ENCODE assay signal across 8 mouse cellular contexts in the genomic region with DNA sequence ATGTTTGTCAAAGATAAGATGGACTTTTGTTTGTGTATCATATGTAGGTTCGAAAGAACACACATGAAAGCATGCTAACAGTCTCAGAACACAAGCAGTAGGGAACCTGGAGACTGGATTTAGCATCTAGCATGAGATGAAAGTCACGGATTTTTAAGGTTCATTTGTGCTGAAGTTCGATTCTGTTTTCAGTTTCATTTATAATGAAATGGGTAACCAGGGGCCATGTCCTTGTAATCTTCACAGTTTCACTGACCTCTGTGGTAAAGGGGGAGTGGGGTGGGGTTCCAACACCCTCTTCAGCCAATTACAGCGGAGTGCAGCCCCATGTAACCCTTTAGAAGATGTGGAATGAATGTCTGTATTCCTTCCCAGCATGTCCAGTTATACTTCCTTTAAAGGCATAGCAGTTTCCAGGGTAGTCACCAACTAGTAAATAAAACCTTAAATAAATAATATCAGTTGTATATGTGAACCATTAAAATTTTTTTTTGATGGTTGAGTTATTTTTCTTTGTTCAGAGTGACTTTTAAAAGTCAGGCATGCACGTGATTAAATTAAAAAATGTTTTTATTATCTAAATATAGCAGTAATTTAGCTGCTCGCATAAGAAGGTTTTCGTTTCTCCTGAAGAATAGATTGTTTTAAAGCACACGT. TPM values are rescaled to one million over a fixed set of nuclear protein-coding genes. Genes with fewer than 3 reads are reported as not detected.
DNase-seq lines count a peak whose midpoint lies in the region; ATAC-seq lines count a peak whose summit lies in the region.

No protein-coding gene starts in this region.

- DNase-seq in cerebellum, postnatal 14 days, result peak; percentile 33 to 53
- no peak for DNase-seq in cerebellum, adult 11 months
- peak; percentile 74 for DNase-seq in Muller cell, postnatal 12 days (ENCODE audit: inconsistent ontology term)
- peak; percentile 22 for DNase-seq in kidney, postnatal 14 days
- DNase-seq in cerebellum, postnatal 4 days (ENCODE audit: low spot score in 2 of 2), result no peak
- DNase-seq in frontal cortex, postnatal 25 days (ENCODE audit: low spot score in 2 of 2), result no peak

- H3K27ac ChIP-seq in forebrain, embryonic 16.5 days (ENCODE audit: low read length), result no peak overlapping the region
- no peak overlapping the region for H3K27ac ChIP-seq in midbrain, embryonic 16.5 days (ENCODE audit: low read length)

- H3K4me1 ChIP-seq in forebrain, embryonic 16.5 days (replicated peaks; ENCODE audit: control insufficient read depth, insufficient read depth, low read length), result peaks cover 20% of the 10 kb centered on the region
- H3K4me1 ChIP-seq in midbrain, embryonic 16.5 days (ENCODE audit: control insufficient read depth, insufficient read depth, low read length), result peaks cover 10% of the 10 kb centered on the region

- peak overlapping the region; percentile 54 for H3K9ac ChIP-seq in forebrain, embryonic 16.5 days (replicated peaks; ENCODE audit: low read depth, low read length)
- H3K9ac ChIP-seq in midbrain, embryonic 16.5 days (ENCODE audit: low read depth, low read length), result peak overlapping the region; percentile 47; the same call in 1 of the 2 replicates

- peak overlapping the region; percentile 38 for H3K4me3 ChIP-seq in forebrain, embryonic 16.5 days (replicated peaks; ENCODE audit: low read length)
- peak overlapping the region; percentile 31 for H3K4me3 ChIP-seq in midbrain, embryonic 16.5 days (ENCODE audit: low read depth, low read length)

- ATAC-seq in forebrain, embryonic 16.5 days, result no peak
- no peak for ATAC-seq in midbrain, embryonic 16.5 days

- 38% methylated on average over 8 of the region's 8 CpGs for WGBS in forebrain, embryonic 16.5 days
- 42% methylated on average over 8 of the region's 8 CpGs for WGBS in midbrain, embryonic 16.5 days

- peak overlapping the region; percentile 61 for H3K4me2 ChIP-seq in forebrain, embryonic 16.5 days (ENCODE audit: low read length)
- peak overlapping the region; percentile 61 for H3K4me2 ChIP-seq in midbrain, embryonic 16.5 days (ENCODE audit: low read length)

- no peaks in the 10 kb centered on the region for H3K9me3 ChIP-seq in forebrain, embryonic 16.5 days (ENCODE audit: control insufficient read depth, low read length)
- no peaks in the 10 kb centered on the region for H3K9me3 ChIP-seq in midbrain, embryonic 16.5 days (replicated peaks; ENCODE audit: control insufficient read depth, low read length, poor library complexity, severe bottlenecking)

- no peaks in the 10 kb centered on the region for H3K36me3 ChIP-seq in forebrain, embryonic 16.5 days (ENCODE audit: control insufficient read depth, insufficient read depth)
- no peaks in the 10 kb centered on the region for H3K36me3 ChIP-seq in midbrain, embryonic 16.5 days (ENCODE audit: control insufficient read depth, insufficient read depth, low read length)

- H3K27me3 ChIP-seq in forebrain, embryonic 16.5 days (replicated peaks; ENCODE audit: control insufficient read depth, insufficient read depth, low read length), result no peaks in the 10 kb centered on the region
- H3K27me3 ChIP-seq in midbrain, embryonic 16.5 days (ENCODE audit: control insufficient read depth, insufficient read depth, low read depth, low read length), result no peaks in the 10 kb centered on the region

RNA-seq across cellular contexts. Expression of gene Cd47, which starts 57.3 kb away (rescaled TPM):
- 125 and 131 TPM in 2 replicates for polyA plus RNA-seq in forebrain, embryonic 16.5 days (2015; fragmentation: Nextera tagmentation; extraction: Ambion mirVana)
- polyA plus RNA-seq in midbrain, embryonic 16.5 days (2015; fragmentation: Nextera tagmentation; extraction: Ambion mirVana), result 157 and 169 TPM in 2 replicates

Comparison
In these comparisons a context has a peak if more than half of its experiments do, and no peak if none do; other contexts are left out.
1. DNase-seq: peak in cerebellum, postnatal 14 days (2 of 2), Muller cell, postnatal 12 days (single experiment) and kidney, postnatal 14 days (single experiment); none in cerebellum, adult 11 months (single experiment), cerebellum, postnatal 4 days (0 of 2) and frontal cortex, postnatal 25 days (0 of 2).